Mouse (Mus musculus) liver, adult 2 months (tissue): Measurements from ENCODE around the gene Pax3. TPM values are rescaled to one million over a fixed set of nuclear protein-coding genes. Genes with fewer than 3 reads are reported as not detected.

ENCODE experiments used
- DNase-seq: peaks from one replicate; pipeline ENCODE4 v3.0.0-alpha.2; 2011; ENCODE audit warnings: low read depth, low spot score; ENCODE audit errors: extremely low read depth
- H3K27ac ChIP-seq: fragments of 200-500 bp; replicated peaks from 2 replicates; pipeline ENCODE4 v1.5.1; 2012; ENCODE audit warnings: low read depth, mild to moderate bottlenecking, control low read depth, inconsistent platforms, low read length; ENCODE audit not compliant: insufficient read depth
- H3K27me3 ChIP-seq: fragments of 200-500 bp; 2 replicates; pipeline ENCODE4 v1.6.1; 2012; ENCODE audit warnings: mild to moderate bottlenecking, moderate library complexity, low read length, inconsistent platforms; ENCODE audit not compliant: control insufficient read depth, insufficient read depth
- H3K36me3 ChIP-seq: fragments of 200-500 bp; 2 replicates; pipeline ENCODE4 v1.6.1; 2012; ENCODE audit warnings: low read length, inconsistent platforms; ENCODE audit not compliant: control insufficient read depth, insufficient read depth
- H3K4me1 ChIP-seq: fragments of 200-500 bp; 2 replicates; pipeline ENCODE4 v1.6.1; 2011; ENCODE audit warnings: low read length; ENCODE audit not compliant: control insufficient read depth, insufficient read depth
- H3K4me3 ChIP-seq: fragments of 200-500 bp; 2 replicates; pipeline ENCODE4 v1.5.1; 2011; ENCODE audit warnings: low read depth, mild to moderate bottlenecking, control low read depth, low read length, moderate library complexity; ENCODE audit not compliant: insufficient read depth
- H3K79me2 ChIP-seq: fragments of 200-500 bp; 2 replicates; pipeline ENCODE4 v1.6.1; 2012; ENCODE audit warnings: inconsistent platforms, mild to moderate bottlenecking, low read length, moderate library complexity; ENCODE audit not compliant: control insufficient read depth, insufficient read depth
- H3K9ac ChIP-seq: fragments of 200-500 bp; 2 replicates; pipeline ENCODE4 v1.6.1; 2012; ENCODE audit warnings: low read depth, mild to moderate bottlenecking, control low read depth, inconsistent platforms, low read length
- CTCF ChIP-seq: fragments of 200-500 bp; IDR thresholded peaks from 2 replicates; pipeline ENCODE4 v1.5.1; 2011; ENCODE audit warnings: low read depth, low read length, control low read depth
- POLR2A ChIP-seq: fragments of 200-500 bp; IDR thresholded peaks from 2 replicates; pipeline ENCODE4 v1.6.1; 2011; ENCODE audit warnings: low read length, control low read depth; ENCODE audit not compliant: insufficient read depth; ENCODE audit errors: extremely low read depth
- WGBS: fragments of 180-500 bp; shearing (Covaris S2); methylation state at CpG from one replicate; pipeline ENCODE4 v1.1.7; 2018; 5-methylcytosine and 5-hydroxymethylcytosine counted together
- polyA plus RNA-seq: library from polyadenylated mRNA; depleted of rRNA; stranded (reverse); fragments of >200 nt; gene quantifications from 2 replicates; pipeline ENCODE4 v1.2.3, GENCODE M21; 2012
- total RNA-seq: library from RNA; depleted of rRNA; stranded (reverse); fragments of >200 nt; gene quantifications from 2 replicates; pipeline ENCODE4 v1.2.3, GENCODE M21; 2014

The Pax3 gene
- total and polyA plus RNA-seq, 2 experiments, result not detected

GRCm38 (mm10) chr1:78189016-78189415 lies 7.9 kb downstream of the Pax3 start:
- WGBS, result 4% methylated on average over 16 of the region's 16 CpGs
- TF ChIP-seq POLR2A (no peak), CTCF (no peak)
- H3K27ac ChIP-seq, result no peak overlapping the region
- H3K4me3 ChIP-seq, result no peak overlapping the region
- no peaks in the 10 kb centered on the region for H3K36me3 ChIP-seq
- H3K27me3 ChIP-seq, result peaks cover 7% of the 10 kb centered on the region; the same call in 1 of the 2 replicates
- H3K4me1 ChIP-seq, result no peaks in the 10 kb centered on the region
- no peak for DNase-seq
- H3K79me2 ChIP-seq, result no peaks in the 10 kb centered on the region
- H3K9ac ChIP-seq, result no peak overlapping the region

GRCm38 (mm10) chr1:78188299-78188698 lies 8.6 kb downstream of the Pax3 start:
- Histone ChIP-seq H3K4me3 (no peak overlapping the region), H3K27me3 (peaks cover 3% of the 10 kb centered on the region; the same call in 1 of the 2 replicates), H3K9ac (no peak overlapping the region), H3K27ac (no peak overlapping the region), H3K4me1 (no peaks in the 10 kb centered on the region), H3K36me3 (no peaks in the 10 kb centered on the region), H3K79me2 (no peaks in the 10 kb centered on the region)
- no peak for DNase-seq
- TF ChIP-seq CTCF, result no peak
- no peak for TF ChIP-seq POLR2A
- 9% methylated on average over 2 of the region's 2 CpGs for WGBS

- Histone ChIP-seq H3K4me1 (no peaks in the 10 kb centered on the region), H3K27me3 (peaks cover 2% of the 10 kb centered on the region; the same call in 1 of the 2 replicates), H3K4me3 (no peak overlapping the region), H3K27ac (no peak overlapping the region), H3K9ac (no peak overlapping the region), H3K36me3 (no peaks in the 10 kb centered on the region), H3K79me2 (no peaks in the 10 kb centered on the region)
- 12% methylated on average over 6 of the region's 6 CpGs for WGBS
- no peak for DNase-seq
- TF ChIP-seq POLR2A (no peak), CTCF (no peak)
These were observed 9.2 kb downstream of the Pax3 start for GRCm38 (mm10) chr1:78187788-78188173.

- TF ChIP-seq CTCF, result no peak
- no peak for TF ChIP-seq POLR2A
- no peak for DNase-seq
- H3K27ac ChIP-seq, result no peak overlapping the region
- no peaks in the 10 kb centered on the region for H3K4me1 ChIP-seq
- H3K27me3 ChIP-seq, result peaks cover 4% of the 10 kb centered on the region; the same call in 1 of the 2 replicates
- WGBS, result 5% methylated on average over 8 of the region's 8 CpGs
- H3K36me3 ChIP-seq, result no peaks in the 10 kb centered on the region
- no peak overlapping the region for H3K9ac ChIP-seq
- H3K4me3 ChIP-seq, result no peak overlapping the region
- H3K79me2 ChIP-seq, result no peaks in the 10 kb centered on the region
These were observed 9.7 kb downstream of the Pax3 start for GRCm38 (mm10) chr1:78187122-78187787.

- H3K27ac ChIP-seq, result no peak overlapping the region
- H3K9ac ChIP-seq, result no peak overlapping the region
- WGBS, result 50% methylated on average over 5 of the region's 5 CpGs
- H3K79me2 ChIP-seq, result no peaks in the 10 kb centered on the region
- H3K4me3 ChIP-seq, result no peak overlapping the region
- no peaks in the 10 kb centered on the region; the same call in 1 of the 2 replicates for H3K4me1 ChIP-seq
- no peaks in the 10 kb centered on the region for H3K36me3 ChIP-seq
- TF ChIP-seq POLR2A (no peak), CTCF (no peak)
- no peak for DNase-seq
- H3K27me3 ChIP-seq, result peaks cover 10% of the 10 kb centered on the region; the same call in 1 of the 2 replicates
These were observed 14.0 kb downstream of the Pax3 start for GRCm38 (mm10) chr1:78182954-78183353.

- no peak overlapping the region for H3K9ac ChIP-seq
- TF ChIP-seq CTCF (no peak), POLR2A (no peak)
- H3K4me1 ChIP-seq, result no peaks in the 10 kb centered on the region; the same call in 1 of the 2 replicates
- H3K36me3 ChIP-seq, result no peaks in the 10 kb centered on the region
- H3K27me3 ChIP-seq, result peaks cover 10% of the 10 kb centered on the region; the same call in 1 of the 2 replicates
- no peak for DNase-seq
- H3K79me2 ChIP-seq, result no peaks in the 10 kb centered on the region
- no peak overlapping the region for H3K4me3 ChIP-seq
- WGBS, result 8% methylated on average over 9 of the region's 9 CpGs
- H3K27ac ChIP-seq, result no peak overlapping the region
These were observed 15.1 kb downstream of the Pax3 start for GRCm38 (mm10) chr1:78181882-78182281.
